Mouse (Mus musculus) kidney, postnatal 0 days (tissue): ENCODE measurements around the gene Upf1. TPM values are rescaled to one million over a fixed set of nuclear protein-coding genes. Genes with fewer than 3 reads are reported as not detected.

ENCODE experiments used
- ATAC-seq: fragments of 200-750 bp; cut with Nextera tagmentation; replicated peaks from 2 replicates; pipeline ENCODE4 v1.8.0; 2017; ENCODE audit warnings: low read depth, moderate number of reproducible peaks, moderate TSS enrichment, moderate library complexity; ENCODE audit not compliant: low FRiP score
- DNase-seq: peaks from one replicate; pipeline ENCODE4 v3.0.0-alpha.2; 2016; ENCODE audit warnings: low spot score
- H3K27ac ChIP-seq: fragments of 300-500 bp; sonication (generic); 2 replicates; pipeline ENCODE4 v1.5.1; 2014; ENCODE audit warnings: mild to moderate bottlenecking
- H3K27me3 ChIP-seq: fragments of 300-500 bp; sonication (generic); 2 replicates; pipeline ENCODE4 v1.6.1; 2014; ENCODE audit warnings: low read length, mixed read lengths; ENCODE audit not compliant: insufficient read depth
- H3K36me3 ChIP-seq: fragments of 300-500 bp; sonication (generic); 2 replicates; pipeline ENCODE4 v1.6.1; 2014; ENCODE audit warnings: low read length, mixed read lengths; ENCODE audit not compliant: insufficient read depth
- H3K4me1 ChIP-seq: fragments of 300-500 bp; sonication (generic); replicated peaks from 2 replicates; pipeline ENCODE4 v1.6.1; 2014; ENCODE audit warnings: antibody characterized with exemption, low read length, mixed read lengths; ENCODE audit not compliant: insufficient read depth
- H3K4me2 ChIP-seq: fragments of 300-500 bp; sonication (generic); 2 replicates; pipeline ENCODE4 v1.6.1; 2014; ENCODE audit warnings: mild to moderate bottlenecking, low read length, moderate library complexity, mixed read lengths
- H3K4me3 ChIP-seq: fragments of 300-500 bp; sonication (generic); replicated peaks from 2 replicates; pipeline ENCODE4 v1.5.1; 2014; ENCODE audit warnings: low read depth, low read length
- H3K9ac ChIP-seq: fragments of 300-500 bp; sonication (generic); 2 replicates; pipeline ENCODE4 v1.6.1; 2014; ENCODE audit warnings: low read depth, low read length
- H3K9me3 ChIP-seq: fragments of 300-500 bp; sonication (generic); replicated peaks from 2 replicates; pipeline ENCODE4 v1.6.1; 2016; ENCODE audit warnings: low read length, inconsistent platforms, mixed read lengths
- CTCF ChIP-seq: IDR thresholded peaks from 2 replicates; pipeline ENCODE4 v1.5.1; 2016; ENCODE audit warnings: antibody characterized with exemption, low read depth, mild to moderate bottlenecking, moderate library complexity
- WGBS: fragments of 180-500 bp; shearing (Covaris S2); extraction: QIAGEN DNeasy Blood & Tissue Kit; methylation state at CpG from one replicate; pipeline ENCODE4 v1.1.7; 2014; 5-methylcytosine and 5-hydroxymethylcytosine counted together
- polyA plus RNA-seq: library from polyadenylated mRNA; unstranded; fragments of >200 nt; fragmentation: Nextera tagmentation; extraction: Ambion mirVana; gene quantifications from 2 replicates; pipeline ENCODE4 v1.2.1, GENCODE M21; 2015

The Upf1 gene
- polyA plus RNA-seq, 1 experiment from 2014 or later, result 12.5 TPM

DNA sequence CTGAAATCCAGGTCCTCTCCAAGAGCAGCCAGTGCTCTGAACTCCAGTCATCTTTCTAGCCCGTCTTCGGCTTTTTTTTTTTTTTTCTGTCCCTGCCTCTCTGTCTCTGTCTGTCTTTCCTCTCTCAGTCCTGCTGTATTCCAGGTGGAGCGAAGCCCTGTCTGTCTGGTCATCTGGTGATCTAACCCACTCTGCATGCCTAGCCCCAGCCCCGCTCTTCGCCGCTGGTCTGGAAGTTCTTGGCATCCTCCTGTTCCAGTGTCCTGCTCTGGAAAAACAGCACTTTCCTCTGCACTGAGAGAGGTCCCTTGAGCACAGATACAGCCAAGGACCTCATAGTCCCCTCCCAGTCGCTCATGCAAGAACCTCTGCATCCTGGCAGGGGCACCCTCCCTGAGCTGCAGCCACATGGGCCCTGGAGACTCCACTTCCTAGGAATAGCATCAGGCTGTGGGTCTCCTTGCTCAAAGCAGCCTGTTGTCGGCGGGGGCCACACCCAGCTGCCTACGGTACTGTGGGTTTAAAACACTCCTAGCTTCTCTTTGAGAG lies 8.5 kb upstream of the Upf1 start:
- TF ChIP-seq CTCF, result no peak
- Histone ChIP-seq H3K27me3 (no peaks in the 10 kb centered on the region), H3K4me3 (no peak overlapping the region), H3K9me3 (no peaks in the 10 kb centered on the region), H3K4me2 (no peak overlapping the region), H3K4me1 (no peaks in the 10 kb centered on the region), H3K9ac (no peak overlapping the region), H3K27ac (no peak overlapping the region), H3K36me3 (no peaks in the 10 kb centered on the region)
- no peak for DNase-seq
- 69% methylated on average over 10 of the region's 10 CpGs for WGBS
- no peak for ATAC-seq

DNA sequence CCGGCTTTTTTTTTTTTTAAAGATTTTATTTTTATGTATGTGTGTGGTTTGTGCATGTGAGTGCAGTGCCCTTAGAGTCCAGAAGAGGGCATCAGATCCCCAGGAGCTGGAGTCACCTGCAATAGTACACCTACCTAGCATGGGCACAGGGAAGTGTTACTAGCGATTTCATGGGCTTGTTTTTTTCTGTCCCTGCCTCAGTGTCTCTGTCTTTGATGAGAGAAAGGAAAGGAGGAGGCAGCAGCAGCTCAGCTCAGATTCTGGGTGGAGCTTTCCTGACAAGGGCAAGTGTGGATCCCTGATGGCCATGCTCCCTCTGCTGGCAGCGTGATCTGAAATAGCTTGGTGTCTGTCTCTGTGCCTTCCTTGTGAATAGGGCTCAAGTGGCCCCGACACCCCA lies 7.7 kb upstream of the Upf1 start:
- Histone ChIP-seq H3K36me3 (no peaks in the 10 kb centered on the region), H3K27ac (no peak overlapping the region), H3K27me3 (no peaks in the 10 kb centered on the region), H3K9me3 (no peaks in the 10 kb centered on the region), H3K9ac (no peak overlapping the region), H3K4me2 (no peak overlapping the region), H3K4me3 (no peak overlapping the region), H3K4me1 (no peaks in the 10 kb centered on the region)
- peak; percentile 49 for TF ChIP-seq CTCF
- ATAC-seq (no peak), DNase-seq (no peak)
- 54% methylated on average over 4 of the region's 4 CpGs for WGBS

DNA sequence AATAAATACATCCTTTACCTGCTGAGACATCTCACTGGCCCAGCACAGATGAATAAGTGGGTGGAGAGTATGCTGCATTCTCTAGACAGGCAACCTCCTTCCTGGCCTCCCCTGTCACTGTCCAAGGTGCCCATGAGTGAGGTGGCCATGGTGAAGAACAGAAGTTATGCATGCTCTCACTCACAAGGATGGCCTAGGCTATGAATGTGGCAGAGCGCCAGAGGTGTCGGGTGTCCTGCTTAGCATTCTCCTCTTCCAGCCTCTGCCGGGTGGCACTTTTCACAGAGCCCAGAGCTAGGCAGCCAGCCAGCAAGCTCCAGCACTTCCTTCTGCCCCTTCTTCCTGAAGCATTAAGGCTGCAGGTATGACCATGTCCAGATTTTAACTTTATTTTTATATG lies 6.3 kb upstream of the Upf1 start:
- Histone ChIP-seq H3K27me3 (no peaks in the 10 kb centered on the region), H3K9ac (no peak overlapping the region), H3K27ac (no peak overlapping the region), H3K36me3 (no peaks in the 10 kb centered on the region), H3K4me3 (no peak overlapping the region), H3K4me1 (no peaks in the 10 kb centered on the region), H3K4me2 (no peak overlapping the region), H3K9me3 (no peaks in the 10 kb centered on the region)
- peak; percentile 48 for DNase-seq
- no peak for TF ChIP-seq CTCF
- ATAC-seq, result peak; percentile 53
- 6% methylated on average over 3 of the region's 3 CpGs for WGBS

DNA sequence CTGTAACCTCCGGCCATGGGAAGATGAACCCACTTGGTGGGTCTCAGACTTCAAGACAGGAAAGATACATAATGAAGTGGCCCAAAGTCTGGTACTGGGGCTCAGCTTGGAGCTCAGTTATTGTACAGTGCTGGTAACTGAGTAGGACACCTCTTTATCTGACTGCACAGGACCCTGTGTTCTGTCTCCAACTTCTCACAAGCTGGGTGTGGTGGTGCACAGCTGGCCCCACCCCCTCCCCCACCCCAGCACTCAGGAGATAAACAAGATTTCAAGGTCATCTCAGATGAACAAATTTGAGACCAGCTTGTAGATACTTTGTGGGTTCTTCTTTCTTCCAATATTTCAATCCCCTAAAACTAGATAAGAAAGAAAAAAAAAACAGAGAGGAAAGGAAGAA lies 3.0 kb upstream of the Upf1 start:
- DNase-seq (no peak), ATAC-seq (no peak)
- no peak for TF ChIP-seq CTCF
- H3K27ac ChIP-seq, result no peak overlapping the region
- no peaks in the 10 kb centered on the region for H3K9me3 ChIP-seq
- H3K36me3 ChIP-seq, result no peaks in the 10 kb centered on the region
- H3K4me3 ChIP-seq, result no peak overlapping the region
- no peak overlapping the region for H3K9ac ChIP-seq
- H3K27me3 ChIP-seq, result no peaks in the 10 kb centered on the region
- peaks cover 12% of the 10 kb centered on the region; the same call in 1 of the 2 replicates for H3K4me1 ChIP-seq
- WGBS, result 86% methylated on average over 1 of the region's 1 CpGs
- H3K4me2 ChIP-seq, result no peak overlapping the region

DNA sequence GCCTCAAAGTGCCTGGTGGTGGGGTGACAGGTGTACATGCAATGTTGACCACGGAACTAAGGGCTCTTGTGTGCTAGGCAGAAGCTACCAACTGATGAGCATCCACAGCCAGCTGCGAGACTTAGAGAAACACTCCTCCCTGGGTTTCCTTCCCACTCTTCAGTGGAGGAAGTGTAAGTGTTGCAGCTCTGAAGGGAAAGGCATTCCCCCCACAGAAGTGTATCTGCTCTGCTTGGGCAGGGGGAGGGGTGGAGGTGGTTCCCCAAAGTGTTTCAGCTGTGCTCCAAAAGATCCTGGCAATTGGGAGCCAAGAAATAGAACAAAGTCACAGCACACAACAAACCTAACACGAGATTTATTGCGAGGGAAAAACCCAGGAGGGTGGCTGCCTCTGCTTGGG lies 926 bp upstream of the Upf1 start:
- ATAC-seq (no peak), DNase-seq (no peak)
- 0 out of 2 replicates have a peak, but pooled peaks cover 1% of the 10 kb centered on the region for H3K36me3 ChIP-seq
- 0 out of 2 replicates have a peak overlapping the region, but pooled peaks have one; percentile 92 for H3K4me3 ChIP-seq
- 50% methylated on average over 4 of the region's 4 CpGs for WGBS
- 0 out of 2 replicates have a peak overlapping the region, but pooled peaks have one; percentile 2 for H3K27ac ChIP-seq
- H3K4me2 ChIP-seq, result peak overlapping the region; percentile 54
- TF ChIP-seq CTCF, result no peak
- H3K4me1 ChIP-seq, result peaks cover 18% of the 10 kb centered on the region
- H3K9me3 ChIP-seq, result no peaks in the 10 kb centered on the region
- H3K9ac ChIP-seq, result no peak overlapping the region
- no peaks in the 10 kb centered on the region for H3K27me3 ChIP-seq

DNA sequence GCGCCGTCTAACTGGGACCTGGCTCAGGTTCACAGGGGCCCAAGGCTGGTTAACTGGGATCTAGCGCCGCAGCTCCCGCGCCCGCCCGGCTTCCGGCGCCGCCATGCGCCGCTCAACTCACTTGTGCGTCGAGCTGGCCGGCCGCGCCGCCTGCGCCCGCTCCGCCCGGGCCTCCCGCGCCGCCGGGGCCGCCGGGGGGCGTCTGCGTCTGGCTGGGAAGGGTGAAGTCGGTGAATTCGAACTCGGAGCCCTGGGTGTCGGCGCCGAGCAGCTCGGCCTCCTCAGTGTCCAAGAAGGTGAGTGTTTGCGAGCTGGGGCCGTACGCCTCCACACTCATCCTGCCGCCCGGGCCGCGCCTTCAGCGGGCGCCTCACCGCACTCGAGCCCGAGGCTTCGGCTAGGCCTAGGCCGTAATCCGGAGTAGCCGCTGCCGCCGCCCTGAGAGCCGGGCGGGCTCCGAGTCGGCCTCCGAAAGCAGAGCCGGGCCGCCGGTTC lies 374 bp downstream of the Upf1 start:
- Histone ChIP-seq H3K36me3 (peaks cover 6% of the 10 kb centered on the region; the same call in 1 of the 2 replicates), H3K4me2 (peak overlapping the region; percentile 80), H3K9me3 (no peaks in the 10 kb centered on the region), H3K9ac (peak overlapping the region; percentile 97), H3K27ac (peak overlapping the region; percentile 90), H3K27me3 (no peaks in the 10 kb centered on the region), H3K4me3 (peak overlapping the region; percentile 92), H3K4me1 (peaks cover 21% of the 10 kb centered on the region)
- ATAC-seq (peak; percentile 48), DNase-seq (peak; percentile 29)
- TF ChIP-seq CTCF, result no peak
- under 1% methylated on average over 64 of the region's 64 CpGs for whole genome bisulfite sequencing
